Mouse (Mus musculus) midbrain, postnatal 0 days (tissue): Measurements from ENCODE around the gene Lrrc41. TPM values are rescaled to one million over a fixed set of nuclear protein-coding genes. Genes with fewer than 3 reads are reported as not detected.

ENCODE experiments used
- ATAC-seq: fragments of 200-750 bp; cut with Nextera tagmentation; 2 replicates; pipeline ENCODE4 v1.8.0; 2017; ENCODE audit warnings: moderate number of reproducible peaks, mild to moderate bottlenecking, moderate TSS enrichment, moderate library complexity; ENCODE audit not compliant: low FRiP score
- DNase-seq: peaks from one replicate; pipeline ENCODE4 v3.0.0-alpha.2; 2015; ENCODE audit warnings: low spot score
- H3K27ac ChIP-seq: fragments of 300-500 bp; sonication (generic); 2 replicates; pipeline ENCODE4 v1.5.1; 2014; ENCODE audit warnings: low read depth, mild to moderate bottlenecking, low read length, mixed read lengths
- H3K27me3 ChIP-seq: fragments of 300-500 bp; sonication (generic); 2 replicates; pipeline ENCODE4 v1.6.1; 2014; ENCODE audit warnings: low read length, control low read depth, mixed read lengths; ENCODE audit not compliant: insufficient read depth
- H3K36me3 ChIP-seq: fragments of 300-500 bp; sonication (generic); 2 replicates; pipeline ENCODE4 v1.6.1; 2014; ENCODE audit warnings: low read length, control low read depth, mixed read lengths; ENCODE audit not compliant: insufficient read depth
- H3K4me1 ChIP-seq: fragments of 300-500 bp; sonication (generic); 2 replicates; pipeline ENCODE4 v1.6.1; 2014; ENCODE audit warnings: mild to moderate bottlenecking, control low read depth, antibody characterized with exemption, low read length, mixed read lengths; ENCODE audit not compliant: insufficient read depth
- H3K4me2 ChIP-seq: fragments of 300-500 bp; sonication (generic); 2 replicates; pipeline ENCODE4 v1.6.1; 2014; ENCODE audit warnings: low read depth, mild to moderate bottlenecking, low read length, mixed read lengths; ENCODE audit not compliant: poor library complexity, severe bottlenecking
- H3K4me3 ChIP-seq: fragments of 300-500 bp; sonication (generic); 2 replicates; pipeline ENCODE4 v1.5.1; 2014; ENCODE audit warnings: low read depth, mild to moderate bottlenecking, low read length, moderate library complexity
- H3K9ac ChIP-seq: fragments of 300-500 bp; sonication (generic); replicated peaks from 2 replicates; pipeline ENCODE4 v1.6.1; 2014; ENCODE audit warnings: mild to moderate bottlenecking, low read length, moderate library complexity, mixed read lengths; ENCODE audit not compliant: poor library complexity, severe bottlenecking
- H3K9me3 ChIP-seq: fragments of 300-500 bp; sonication (generic); 2 replicates; pipeline ENCODE4 v1.6.1; 2016; ENCODE audit warnings: low read length, control low read depth
- CTCF ChIP-seq: IDR thresholded peaks from 2 replicates; pipeline ENCODE4 v1.5.1; 2016; ENCODE audit warnings: antibody characterized with exemption, mild to moderate bottlenecking
- WGBS: fragments of 180-500 bp; shearing (Covaris S2); extraction: QIAGEN DNeasy Blood & Tissue Kit; methylation state at CpG from one replicate; pipeline ENCODE4 v1.1.7; 2014; 5-methylcytosine and 5-hydroxymethylcytosine counted together
- polyA plus RNA-seq: library from polyadenylated mRNA; unstranded; fragments of >200 nt; fragmentation: Nextera tagmentation; extraction: Ambion mirVana; gene quantifications from 2 replicates; pipeline ENCODE4 v1.2.1, GENCODE M21; 2015
- total RNA-seq: library from RNA; depleted of rRNA; stranded (reverse); fragments of >200 nt; gene quantifications from 2 replicates; pipeline ENCODE4 v1.2.3, GENCODE M21; 2014

Lrrc41 gene
- total and polyA plus RNA-seq, 2 experiments from 2014 or later: 70.0 to 129 TPM

- TF ChIP-seq CTCF: no peak
- no peak for ATAC-seq
- no peak overlapping the region for H3K4me2 ChIP-seq
Observed at GRCm38 (mm10) chr4:116047681-116048080, 27.4 kb upstream of the Lrrc41 start.

DNA sequence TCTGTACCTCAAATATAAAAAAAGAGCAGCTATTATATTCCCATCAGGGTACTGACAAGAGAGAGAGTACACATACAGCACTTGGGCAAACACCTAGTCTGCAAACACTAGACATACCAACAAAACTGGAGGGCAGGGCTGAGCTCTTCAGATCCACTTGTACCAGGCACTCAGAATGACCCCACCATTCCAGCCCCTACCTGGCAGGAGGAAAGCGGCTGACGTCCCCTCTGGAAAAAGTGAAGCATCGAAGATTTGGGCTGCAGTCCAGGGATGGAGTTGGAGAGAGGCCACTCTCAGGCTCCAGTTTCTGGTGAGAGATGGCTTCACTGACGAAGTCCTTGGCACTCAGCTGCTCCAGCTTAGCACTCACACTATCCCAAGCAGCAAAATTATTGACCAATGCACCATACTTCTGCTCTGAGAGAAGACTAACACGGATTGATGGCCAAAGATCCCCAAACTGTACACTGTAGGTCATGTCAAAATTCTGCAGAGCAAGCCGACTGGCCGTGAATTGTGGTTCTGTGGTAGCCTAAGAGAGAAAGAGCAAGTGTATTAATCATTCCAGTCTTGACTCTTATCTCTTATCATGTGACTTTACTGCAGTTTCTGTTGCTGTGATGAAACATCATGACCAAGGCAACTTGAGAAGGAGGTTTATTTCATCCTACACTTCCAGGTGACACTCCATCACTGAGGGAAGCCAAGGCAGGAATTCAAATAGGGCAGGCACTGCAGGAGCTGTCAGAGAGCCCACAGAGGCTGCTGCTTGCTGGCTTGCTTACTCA lies 26.7 kb upstream of the Lrrc41 start:
- no peaks in the 10 kb centered on the region for H3K36me3 ChIP-seq
- H3K27me3 ChIP-seq: no peaks in the 10 kb centered on the region
- no peak overlapping the region for H3K9ac ChIP-seq
- DNase-seq (no peak), ATAC-seq (no peak)
- no peaks in the 10 kb centered on the region for H3K9me3 ChIP-seq
- H3K4me1 ChIP-seq: no peaks in the 10 kb centered on the region
- WGBS: 78% methylated on average over 7 of the region's 7 CpGs
- no peak overlapping the region for H3K4me3 ChIP-seq
- H3K27ac ChIP-seq: no peak overlapping the region
- H3K4me2 ChIP-seq: no peak overlapping the region
- no peak for TF ChIP-seq CTCF

More at GRCm38 (mm10) chr4:116047681-116048080, 27.4 kb upstream of the Lrrc41 start:
- no peaks in the 10 kb centered on the region for H3K9me3 ChIP-seq
- no peaks in the 10 kb centered on the region for H3K36me3 ChIP-seq
- no peak for DNase-seq
- no peaks in the 10 kb centered on the region for H3K4me1 ChIP-seq
- no peak overlapping the region for H3K4me3 ChIP-seq
- no peaks in the 10 kb centered on the region for H3K27me3 ChIP-seq
- 92% methylated on average over 1 of the region's 1 CpGs for WGBS
- no peak overlapping the region for H3K27ac ChIP-seq
- no peak overlapping the region for H3K9ac ChIP-seq

DNA sequence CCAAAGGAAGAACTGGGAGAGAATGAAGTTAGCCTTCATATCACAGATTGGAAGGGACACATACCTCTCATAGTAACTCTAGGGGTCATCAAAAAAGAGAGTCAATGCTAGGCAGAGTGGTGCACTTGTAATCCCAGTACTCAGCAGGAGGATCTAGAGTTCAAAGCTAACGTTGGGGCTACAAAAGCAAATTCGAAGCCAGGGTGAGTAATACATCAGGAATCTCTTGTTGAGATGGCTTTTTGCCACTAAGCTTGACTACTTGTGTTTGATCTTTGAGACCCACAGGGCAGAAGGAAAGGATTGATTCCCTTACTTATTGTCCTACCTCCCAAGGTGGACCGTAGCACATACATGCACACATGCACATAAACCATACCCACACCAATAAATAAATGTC lies 25.9 kb upstream of the Lrrc41 start:
- ATAC-seq: no peak
- Histone ChIP-seq H3K4me2 (no peak overlapping the region), H3K4me1 (no peaks in the 10 kb centered on the region), H3K9me3 (no peaks in the 10 kb centered on the region), H3K4me3 (no peak overlapping the region), H3K27ac (no peak overlapping the region), H3K36me3 (no peaks in the 10 kb centered on the region), H3K27me3 (no peaks in the 10 kb centered on the region), H3K9ac (no peak overlapping the region)
- 89% methylated on average over 3 of the region's 3 CpGs for WGBS
- DNase-seq: no peak
- TF ChIP-seq CTCF: no peak

DNA sequence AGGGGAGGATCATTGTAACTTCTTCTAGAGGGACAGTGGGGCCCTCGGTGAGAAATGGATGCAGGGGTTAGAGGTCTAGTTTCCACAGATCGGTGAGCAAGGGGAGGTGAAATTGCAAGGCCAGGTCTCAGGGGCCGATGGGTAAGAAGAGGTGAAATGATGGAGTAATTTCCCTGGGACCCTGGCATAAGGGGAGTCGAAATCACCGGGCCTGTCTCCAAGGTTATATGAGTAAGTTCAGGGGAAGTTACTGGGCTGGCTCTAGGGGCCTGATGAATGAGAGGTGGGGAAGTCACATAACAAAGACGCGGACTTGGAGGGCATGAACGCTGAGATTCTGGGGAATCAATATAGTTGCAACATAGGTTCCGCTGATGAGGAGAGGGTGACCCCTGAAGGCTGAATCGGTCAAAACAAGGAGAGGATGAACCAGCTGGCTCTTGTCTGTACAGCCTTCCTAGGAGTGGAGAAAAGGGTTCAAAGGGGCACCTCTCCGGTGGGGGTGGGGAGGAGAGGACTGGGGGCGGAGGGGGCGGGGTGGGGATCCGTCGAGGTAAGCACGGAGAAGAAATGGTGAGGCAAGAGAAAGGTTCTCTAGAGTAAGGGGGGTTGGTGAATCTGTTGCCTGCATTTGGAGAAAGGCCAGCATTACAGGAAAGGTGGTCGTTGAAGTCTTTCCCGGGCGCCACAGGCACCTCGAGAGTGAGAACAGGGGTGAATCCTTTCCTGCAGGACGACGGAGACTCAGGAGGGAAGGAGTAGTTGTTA lies 22.4 kb upstream of the Lrrc41 start:
- 9% methylated on average over 22 of the region's 22 CpGs for WGBS
- Histone ChIP-seq H3K4me2 (peak overlapping the region; percentile 64), H3K4me3 (peak overlapping the region; percentile 54), H3K9ac (peak overlapping the region; percentile 59), H3K36me3 (no peaks in the 10 kb centered on the region), H3K27me3 (no peaks in the 10 kb centered on the region), H3K9me3 (no peaks in the 10 kb centered on the region), H3K27ac (peak overlapping the region; percentile 77), H3K4me1 (0 out of 2 replicates have a peak, but pooled peaks cover 2% of the 10 kb centered on the region)
- DNase-seq (peak; percentile 69), ATAC-seq (peak; percentile 29)
- TF ChIP-seq CTCF: peak; percentile 57

DNA sequence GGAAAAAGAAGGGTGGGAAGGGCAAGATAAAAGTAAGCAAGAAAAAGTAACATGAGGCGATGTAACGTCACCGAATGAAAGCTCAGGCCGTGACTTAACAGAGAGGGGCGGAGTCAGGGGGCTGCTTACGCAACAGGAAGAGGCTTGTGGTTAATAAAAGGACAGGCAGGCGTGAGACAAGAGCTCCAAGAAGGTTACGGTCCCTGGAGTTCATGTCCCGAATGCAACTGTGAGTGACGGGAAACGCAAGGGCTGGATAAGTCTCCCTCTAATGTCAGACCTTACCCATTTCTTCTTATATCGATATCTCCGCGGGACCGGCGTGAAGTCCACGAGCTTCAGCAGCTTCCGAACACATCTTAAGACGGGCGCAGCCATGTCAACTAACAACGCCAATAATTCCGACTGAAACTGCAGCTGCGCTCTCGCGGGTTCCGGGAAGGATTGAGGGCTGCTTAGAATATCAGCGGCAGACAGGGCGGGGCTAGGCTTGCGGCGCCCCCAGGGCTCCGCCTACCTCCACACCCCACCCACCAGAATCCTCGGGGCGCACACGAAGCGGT lies 21.6 kb upstream of the Lrrc41 start, which contains the start of gene Nsun4:
Nsun4 (minus strand) TSS at position 478 of the 563 bp plus-strand sequence.
- peak; percentile 94 for ATAC-seq
- H3K9me3 ChIP-seq: no peaks in the 10 kb centered on the region

More for the DNA sequence above, 21.6 kb upstream of the Lrrc41 start, which contains the start of gene Nsun4:
- Histone ChIP-seq H3K27ac (peak within 1 kb of the TSS; percentile 77), H3K9ac (peak within 1 kb of the TSS; percentile 59), H3K4me2 (peak within 1 kb of the TSS; percentile 64), H3K4me3 (peak within 1 kb of the TSS; percentile 54), H3K36me3 (no peaks in the 10 kb centered on the region), H3K27me3 (no peaks in the 10 kb centered on the region), H3K4me1 (0 out of 2 replicates have a peak, but pooled peaks cover 2% of the 10 kb centered on the region)
- TF ChIP-seq CTCF: no peak; the same call in 1 of the 2 replicates
- DNase-seq: peak; percentile 94
- under 1% methylated on average over 35 of the region's 35 CpGs for WGBS
